Mouse (Mus musculus) G1E (cell line): ENCODE results near the gene Pawr.

ENCODE experiments used
- CTCF ChIP-seq: IDR thresholded peaks from 2 replicates; pipeline ENCODE4 v1.5.1; 2012; ENCODE audit warnings: low read depth, low read length, inconsistent platforms, mixed read lengths
- GATA1 ChIP-seq: IDR thresholded peaks from 2 replicates; pipeline ENCODE4 v1.6.1; 2012; ENCODE audit warnings: borderline replicate concordance, low read length, inconsistent platforms, mixed read lengths
- TAL1 ChIP-seq: conservative IDR thresholded peaks from 2 replicates; pipeline ENCODE4 v1.6.1; 2012; ENCODE audit warnings: low read depth, low read length, inconsistent platforms, mixed read lengths

GRCm38 (mm10) chr10:108453561-108453960 is 121.6 kb downstream of the Pawr start:
- no peak for TF ChIP-seq CTCF
- TF ChIP-seq TAL1 = no peak
- TF ChIP-seq GATA1 = no peak
